Mouse (Mus musculus): ENCODE data around the gene Hlcs. TPM values are rescaled to one million over a fixed set of nuclear protein-coding genes. Genes with fewer than 3 reads are reported as not detected.

The Hlcs gene
- total RNA-seq, 2 experiments from 2014 or later, result 20.6 to 23.1 TPM

GRCm38 (mm10) chr16:94081996-94082708, 231.2 kb downstream of the Hlcs start:
- no peak for DNase-seq (ENCODE audit: low spot score in 2 of 2)

DNA sequence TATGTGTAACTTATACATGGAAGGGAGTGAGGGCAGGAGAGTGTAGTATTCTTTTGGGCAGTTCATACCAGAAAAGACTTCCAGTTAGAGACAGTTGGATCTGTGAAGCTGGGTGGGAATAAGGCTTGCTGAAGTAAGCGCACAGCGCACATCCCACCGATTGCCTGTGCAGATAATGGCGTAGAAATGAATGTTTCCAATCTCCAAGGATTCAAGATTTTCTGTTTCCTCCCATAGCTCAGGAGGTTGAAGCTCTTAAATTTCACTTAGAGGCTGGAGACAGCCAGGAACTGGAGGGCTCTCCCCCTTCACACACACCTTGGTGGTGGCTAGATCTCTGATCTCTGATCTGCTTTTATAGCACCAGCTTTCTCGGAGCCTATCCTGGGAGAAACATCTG, 231.8 kb downstream of the Hlcs start:
- DNase-seq (ENCODE audit: low spot score in 2 of 2), result no peak

DNA sequence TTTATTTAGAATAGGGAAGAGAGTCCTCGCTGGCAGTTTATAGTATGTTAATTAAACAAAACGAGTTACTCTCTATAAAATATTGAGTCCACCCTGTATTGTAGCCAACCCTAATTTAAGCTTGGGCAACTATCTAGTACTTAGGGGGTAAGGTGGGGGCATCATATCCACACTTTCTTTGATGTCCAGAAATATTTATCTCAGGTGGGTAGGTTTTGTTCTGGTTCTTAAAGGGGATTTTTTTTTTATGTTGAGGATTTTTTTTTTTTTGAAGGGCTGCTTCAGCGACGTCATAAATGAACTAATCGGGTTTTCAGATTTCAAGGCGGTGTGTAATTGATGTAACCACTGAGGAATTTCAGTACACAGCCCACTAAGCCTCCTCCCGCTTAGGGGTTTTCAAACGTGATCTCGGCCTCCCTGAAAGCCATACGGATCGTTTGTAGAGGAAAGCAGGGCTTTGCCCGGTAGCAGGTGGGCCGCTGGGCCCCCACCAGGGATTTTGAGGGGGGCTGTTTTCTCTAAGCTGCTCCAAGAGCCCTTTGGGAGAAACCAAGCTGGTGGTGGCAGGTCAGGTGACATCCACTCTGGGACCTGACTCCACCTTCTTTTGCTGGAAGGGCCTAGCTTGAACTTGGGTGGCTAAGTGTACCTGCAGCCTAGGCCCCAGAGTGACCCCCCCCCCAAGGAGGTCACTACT, 233.4 kb downstream of the Hlcs start:
- DNase-seq (ENCODE audit: low spot score in 2 of 2), result no peak

GRCm38 (mm10) chr16:94079075-94079855, 234.1 kb downstream of the Hlcs start:
- DNase-seq (ENCODE audit: low spot score in 2 of 2), result no peak

Small RNA genes lying within 50 kb of the gene (microRNA-seq; reads per million reads assigned to microRNA genes)
- gene Gm23062, result not detected

Other genes with a start within 250 kb of the Hlcs start
- gene Sim2, start 228.6 kb downstream of the Hlcs start, total RNA-seq (2021), result 1 to 10 TPM in 1 of 2 experiments, not detected in 1; 3.5 TPM
- gene Ripply3, start 14.8 kb upstream of the Hlcs start, total RNA-seq (2021), result 1 to 10 TPM; 5.5 to 6.2 TPM
- 100 to 1,000 TPM; 163 to 178 TPM for gene Ttc3, start 57.0 kb upstream of the Hlcs start, total RNA-seq (2021)
- 100 to 1,000 TPM; 101 to 106 TPM for gene Pigp, start 58.3 kb upstream of the Hlcs start, total RNA-seq (2021)
- 10 to 100 TPM; 54.8 to 62.6 TPM for gene Vps26c, start 213.3 kb upstream of the Hlcs start, total RNA-seq (2021)